ENCODE assay signal across 23 mouse cellular contexts in the genomic region with DNA sequence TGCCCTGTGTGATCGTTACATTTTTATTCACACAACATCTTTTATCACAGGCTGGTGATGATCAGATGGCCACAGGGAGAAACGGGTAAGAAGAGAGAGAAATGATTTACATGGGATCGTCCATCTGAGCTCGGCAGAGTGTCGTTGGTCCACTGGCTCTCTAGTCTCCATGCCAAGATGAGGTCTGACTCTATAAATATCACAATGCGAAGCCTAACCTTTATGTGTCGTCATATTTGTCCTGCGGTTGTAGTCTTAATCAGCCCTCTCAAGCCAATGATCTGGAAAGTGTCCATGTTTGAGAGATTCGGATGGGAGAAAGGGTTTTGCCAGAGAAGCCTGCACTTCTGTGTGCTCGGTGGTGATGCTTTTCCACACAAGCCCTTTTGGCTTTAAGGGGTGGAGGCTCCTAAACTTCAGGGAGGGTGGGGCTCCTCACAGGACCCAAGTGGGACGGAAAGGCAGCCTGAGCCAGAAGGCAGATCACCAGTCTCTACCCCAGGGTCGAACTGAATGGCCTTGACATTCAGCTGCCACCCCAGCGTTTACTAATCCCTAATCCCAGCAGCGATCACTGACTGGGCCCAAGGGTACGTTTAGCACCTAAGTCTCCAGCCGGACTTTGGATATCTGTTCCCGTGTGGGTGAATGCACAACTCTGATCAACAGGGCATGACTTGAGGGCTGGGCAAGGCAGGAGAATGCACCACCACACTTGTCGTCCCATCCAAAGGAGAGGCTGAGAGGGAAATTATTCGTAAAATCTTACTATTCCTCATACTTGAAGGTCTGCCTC. TPM values are rescaled to one million over a fixed set of nuclear protein-coding genes. Genes with fewer than 3 reads are reported as not detected.
A peak's percentile ranks its signal among the peaks of the same experiment; 100 is the strongest.
DNase-seq lines count a peak whose midpoint lies in the region; ATAC-seq and TF ChIP-seq lines count a peak whose summit lies in the region.
"Had no signal": no experiment of that assay in that cellular context is flagged by ENCODE, and none has a peak within 500 bp of the region (broad histone marks: within the 10 kb centered on the region; RNA-seq: fewer than 3 reads in every experiment).

No protein-coding gene starts in this region.

- no peaks in the 10 kb centered on the region for H3K9me3 ChIP-seq in CH12.LX (replicated peaks; ENCODE audit: low read length)
- H3K9me3 ChIP-seq in kidney, postnatal 0 days (replicated peaks; ENCODE audit: low read length), result no peaks in the 10 kb centered on the region
- H3K9me3 ChIP-seq: forebrain, embryonic 10.5 days; hindbrain, embryonic 13.5 days; limb, embryonic 13.5 days; liver, embryonic 15.5 days; neural tube, embryonic 15.5 days had no signal

- no peaks in the 10 kb centered on the region for H3K4me1 ChIP-seq in CH12.LX (ENCODE audit: control insufficient read depth in 1 of 2, insufficient read depth in 2 of 2)
- no peaks in the 10 kb centered on the region for H3K4me1 ChIP-seq in kidney, postnatal 0 days (replicated peaks; ENCODE audit: insufficient read depth, low read length)
- H3K4me1 ChIP-seq: hindbrain, embryonic 13.5 days; limb, embryonic 13.5 days; liver, embryonic 15.5 days had no signal

- no peaks in the 10 kb centered on the region for H3K79me2 ChIP-seq in CH12.LX (replicated peaks; ENCODE audit: control insufficient read depth, extremely low read depth, insufficient read depth, poor library complexity, severe bottlenecking)

- in situ Hi-C loops in CH12.LX (cut with MboI; ENCODE audit: low pct_ligation_motif_present, low pct_unique_long_range_greater_than_20kb, low sequenced_read_pairs), result no loop called here

- no peak overlapping the region for H3K27ac ChIP-seq in CH12.LX (ENCODE audit: insufficient read depth, low read depth)
- H3K27ac ChIP-seq in kidney, postnatal 0 days, result peak overlapping the region; percentile 5; the same call in 1 of the 2 replicates
- H3K27ac ChIP-seq: forebrain, embryonic 10.5 days; hindbrain, embryonic 13.5 days; limb, embryonic 13.5 days; liver, embryonic 15.5 days; neural tube, embryonic 15.5 days had no signal

- no peak for TF ChIP-seq CTCF in CH12.LX (conservative IDR thresholded peaks at IDR 0.05 in 1 of 2, IDR thresholded peaks at IDR 0.05 in 1 of 2; ENCODE audit: low read depth in 2 of 2, low read length in 2 of 2)
- TF ChIP-seq CTCF in kidney, postnatal 0 days (IDR thresholded peaks at IDR 0.05; ENCODE audit: low read depth), result no peak

- H3K9ac ChIP-seq in CH12.LX (ENCODE audit: insufficient read depth, low read depth), result no peak overlapping the region
- H3K9ac ChIP-seq in kidney, postnatal 0 days (ENCODE audit: low read depth, low read length), result no peak overlapping the region
- H3K9ac ChIP-seq: hindbrain, embryonic 13.5 days; limb, embryonic 13.5 days; liver, embryonic 15.5 days; neural tube, embryonic 15.5 days had no signal

- H3K4me2 ChIP-seq in CH12.LX (ENCODE audit: insufficient read depth, low read depth, poor library complexity, severe bottlenecking), result 0 out of 2 replicates have a peak overlapping the region, but pooled peaks have one; percentile 37
- H3K4me2 ChIP-seq in kidney, postnatal 0 days (ENCODE audit: low read length), result no peak overlapping the region
- H3K4me2 ChIP-seq: hindbrain, embryonic 13.5 days; limb, embryonic 13.5 days; liver, embryonic 15.5 days; neural tube, embryonic 15.5 days had no signal

- dilution Hi-C loops in CH12.LX (cut with MboI; ENCODE audit: extremely low pct_ligation_motif_present, extremely low pct_unique_long_range_greater_than_20kb, low sequenced_read_pairs), result no loop called here

- H3K4me3 ChIP-seq in CH12.LX (replicated peaks in 1 of 3; ENCODE audit: low read depth in 2 of 3, low read length in 2 of 3, poor library complexity in 1 of 3), result no peak overlapping the region
- no peak overlapping the region for H3K4me3 ChIP-seq in kidney, postnatal 0 days (replicated peaks; ENCODE audit: low read depth, low read length)
- H3K4me3 ChIP-seq: forebrain, embryonic 10.5 days; hindbrain, embryonic 13.5 days; limb, embryonic 13.5 days; liver, embryonic 15.5 days; myocyte; neural tube, embryonic 15.5 days had no signal

- no peak for TF ChIP-seq POLR2A in CH12.LX (IDR thresholded peaks at IDR 0.05; ENCODE audit: low read depth, low read length)

- DNase-seq in heart, adult 8-10 months (ENCODE audit: low spot score), result peak; percentile 35
- DNase-seq in heart, postnatal 25 days (ENCODE audit: low spot score), result no peak
- DNase-seq in CH12.LX (ENCODE audit: extremely low read depth), result no peak
- DNase-seq in heart, postnatal 10 days, result peak; percentile 54 to 59
- no peak for DNase-seq in kidney, postnatal 0 days (ENCODE audit: low spot score)
- no peak for DNase-seq in adrenal gland, postnatal 4 days (ENCODE audit: low spot score in 2 of 2)
- DNase-seq: B cell, adult 2 months; cerebellum, adult 9-11 months; gastrocnemius, postnatal 25 days; layer of hippocampus, adult 9-11 months; midbrain, embryonic 14.5 days had no signal

- TF ChIP-seq EP300 in CH12.LX (IDR thresholded peaks at IDR 0.05; ENCODE audit: low read length), result no peak

- intact Hi-C loops in heart, postnatal 25 days (cut with DNase I), result no loop called here
- intact Hi-C loops in heart, postnatal 10 days (cut with DNase I), result no loop called here

- peak; percentile 61 for ATAC-seq in kidney, postnatal 0 days (replicated peaks; ENCODE audit: low FRiP score, low read depth)
- no peak for ATAC-seq in erythroid progenitor cell, adult 5-6 weeks (replicated peaks; ENCODE audit: low FRiP score, poor library complexity, severe bottlenecking)
- ATAC-seq in megakaryocyte, adult 5-6 weeks (ENCODE audit: poor library complexity, severe bottlenecking), result no peak
- ATAC-seq: lung, postnatal 0 days had no signal

- H3K36me3 ChIP-seq in CH12.LX (replicated peaks in 1 of 2; ENCODE audit: control insufficient read depth in 1 of 2, insufficient read depth in 1 of 2, low read length in 1 of 2), result no peaks in the 10 kb centered on the region
- H3K36me3 ChIP-seq in kidney, postnatal 0 days (ENCODE audit: insufficient read depth, low read length), result no peaks in the 10 kb centered on the region
- H3K36me3 ChIP-seq: forebrain, embryonic 10.5 days; hindbrain, embryonic 13.5 days; limb, embryonic 13.5 days; liver, embryonic 15.5 days; neural tube, embryonic 15.5 days had no signal

- no peak for TF ChIP-seq RAD21 in CH12.LX (IDR thresholded peaks at IDR 0.05; ENCODE audit: low read depth, low read length)

- 64% methylated on average over 19 of the region's 19 CpGs for WGBS in kidney, postnatal 0 days

- no peaks in the 10 kb centered on the region for H3K27me3 ChIP-seq in CH12.LX (replicated peaks)
- H3K27me3 ChIP-seq in kidney, postnatal 0 days (ENCODE audit: insufficient read depth, low read length), result no peaks in the 10 kb centered on the region
- H3K27me3 ChIP-seq: hindbrain, embryonic 13.5 days; neural tube, embryonic 15.5 days had no signal

TF ChIP-seq in CH12.LX, 34 proteins besides CTCF, POLR2A, EP300 and RAD21:
- TF ChIP-seq HCFC1 (IDR thresholded peaks at IDR 0.05; ENCODE audit: low read depth, low read length), result no peak
- no peak for TF ChIP-seq TBP (conservative IDR thresholded peaks at IDR 0.05; ENCODE audit: low read depth, low read length)
- no peak for TF ChIP-seq RCOR1 (conservative IDR thresholded peaks at IDR 0.05; ENCODE audit: low read depth, low read length)
- TF ChIP-seq PAX5 (IDR thresholded peaks at IDR 0.05; ENCODE audit: low read length), result no peak
- no peak for TF ChIP-seq ETS1 (conservative IDR thresholded peaks at IDR 0.05; ENCODE audit: low read depth, low read length)

RNA-seq across cellular contexts. Expression of gene Map3k4, which starts 17.7 kb away (rescaled TPM):
- 10 to 100 TPM; 39.7 to 57.5 (median 49.8) TPM for total RNA-seq in heart, adult 8-10 months (2022)
- 10 to 100 TPM; 42.9 to 46.3 TPM for total RNA-seq in heart, postnatal 25 days (2021)
- total RNA-seq in CH12.LX (2012; rRNA removed) (21.7 and 22.6 TPM in 2 replicates), CH12.LX (2014; rRNA removed) (12.7 and 14.8 TPM in 2 replicates)
- polyA plus RNA-seq in CH12.LX (2012; ENCODE audit: insufficient read length, low read depth), result 16.8 and 20.9 TPM in 2 replicates
- total RNA-seq in heart, postnatal 10 days (2021), result 10 to 100 TPM; 35.6 to 39.4 TPM
- polyA plus RNA-seq in kidney, postnatal 0 days (2015; fragmentation: Nextera tagmentation; extraction: Ambion mirVana), result 52.5 and 58.7 TPM in 2 replicates
- total RNA-seq in adrenal gland, postnatal 4 days (2021), result 10 to 100 TPM; 31.7 to 44.0 TPM
- 8.0 and 10.5 TPM in 2 replicates for total RNA-seq in erythroid progenitor cell, adult 5-6 weeks (2015; ENCODE audit: low replicate concordance)
- 7.4 and 10.4 TPM in 2 replicates for total RNA-seq in erythroid progenitor cell, adult 5-6 weeks (2017; ENCODE audit: low replicate concordance)
- total RNA-seq in megakaryocyte, adult 5-6 weeks (2015), result 10.4 and 11.3 TPM in 2 replicates
- total RNA-seq in megakaryocyte, adult 5-6 weeks (2017), result 19.9 and 22.0 TPM in 2 replicates

RNA-seq across cellular contexts. Expression of gene Plg, which starts 42.1 kb away (rescaled TPM):
- not detected for total RNA-seq in heart, adult 8-10 months (2022)
- total RNA-seq in heart, postnatal 25 days (2021), result not detected
- total RNA-seq in CH12.LX (2012; rRNA removed) (not detected in 2 replicates), CH12.LX (2014; rRNA removed) (not detected in 2 replicates)
- not detected in 2 replicates for polyA plus RNA-seq in CH12.LX (2012; ENCODE audit: insufficient read length, low read depth)
- total RNA-seq in heart, postnatal 10 days (2021), result not detected
- 0.13 and 0.20 TPM in 2 replicates for polyA plus RNA-seq in kidney, postnatal 0 days (2015; fragmentation: Nextera tagmentation; extraction: Ambion mirVana)
- total RNA-seq in adrenal gland, postnatal 4 days (2021), result 100 to 1,000 TPM in 1 of 2 experiments, 1 to 10 TPM in 1; 4.5 to 184 TPM
- not detected in 2 replicates for total RNA-seq in erythroid progenitor cell, adult 5-6 weeks (2015; ENCODE audit: low replicate concordance)
- total RNA-seq in erythroid progenitor cell, adult 5-6 weeks (2017; ENCODE audit: low replicate concordance), result 0.39 TPM in 1 of 2 replicates, not detected in the other
- total RNA-seq in megakaryocyte, adult 5-6 weeks (2015), result 0.32 TPM in 1 of 2 replicates, not detected in the other
- total RNA-seq in megakaryocyte, adult 5-6 weeks (2017), result 0.08 and 1.0 TPM in 2 replicates
- total RNA-seq: gastrocnemius, postnatal 25 days; left cerebral cortex, postnatal 10 days; megakaryocyte progenitor cell, adult 5-6 weeks had no signal
- polyA plus RNA-seq: embryonic facial prominence, embryonic 14.5 days; forebrain, embryonic 10.5 days; hindbrain, embryonic 13.5 days; midbrain, embryonic 14.5 days; myocyte had no signal

Comparison
In these comparisons a context has a peak if more than half of its experiments do, and no peak if none do; other contexts are left out.
1. DNase-seq: peak in heart, adult 8-10 months (single experiment) and heart, postnatal 10 days (2 of 2); none in heart, postnatal 25 days (single experiment), CH12.LX (single experiment), kidney, postnatal 0 days (single experiment) and adrenal gland, postnatal 4 days (0 of 2).